9 mouse cellular contexts compared by ENCODE assay signal in the genomic region with DNA sequence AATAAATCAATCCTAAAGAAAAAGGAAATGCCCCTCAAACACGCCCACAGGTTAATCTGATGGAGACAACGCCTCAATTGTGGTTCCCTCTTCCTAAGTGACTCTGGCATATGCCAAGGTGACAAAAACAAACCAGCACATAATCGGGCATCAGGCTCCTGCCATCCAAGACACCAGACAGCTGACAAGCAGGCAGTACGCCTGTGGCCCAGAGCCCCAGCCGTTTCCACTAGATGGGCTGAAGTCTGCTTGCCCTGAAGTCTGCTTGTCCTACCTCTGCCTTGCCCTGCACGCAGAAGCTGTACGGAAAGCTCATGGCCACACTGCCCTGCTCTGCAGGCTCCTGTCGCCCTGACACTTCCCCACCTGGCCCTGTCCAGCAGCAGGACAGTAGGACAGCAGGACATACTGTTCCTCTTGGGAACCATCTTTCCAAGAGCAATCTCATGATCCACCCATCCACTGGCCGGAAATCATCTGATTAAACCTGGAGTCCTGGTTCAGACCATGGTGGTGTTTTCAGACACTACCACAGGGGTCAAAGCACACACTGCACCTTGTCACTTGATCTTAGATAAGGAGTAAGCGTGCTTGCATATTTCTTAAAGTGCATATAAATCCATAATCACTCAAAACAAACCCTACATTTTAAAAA. TPM values are rescaled to one million over a fixed set of nuclear protein-coding genes. Genes with fewer than 3 reads are reported as not detected.
DNase-seq lines count a peak whose midpoint lies in the region; ATAC-seq and TF ChIP-seq lines count a peak whose summit lies in the region.
"Had no signal": no experiment of that assay in that cellular context is flagged by ENCODE, and none has a peak within 500 bp of the region (broad histone marks: within the 10 kb centered on the region; RNA-seq: fewer than 3 reads in every experiment).

No protein-coding gene starts in this region.

- no peak overlapping the region for H3K4me2 ChIP-seq in intestine, embryonic 14.5 days (ENCODE audit: low read length)
- no peak overlapping the region for H3K4me2 ChIP-seq in intestine, postnatal 0 days (replicated peaks; ENCODE audit: low read depth)
- H3K4me2 ChIP-seq in embryonic facial prominence, embryonic 14.5 days (ENCODE audit: low read depth, low read length) = no peak overlapping the region
- no peak overlapping the region for H3K4me2 ChIP-seq in liver, postnatal 0 days (ENCODE audit: low read depth, low read length)

- H3K27ac ChIP-seq in intestine, embryonic 14.5 days (ENCODE audit: low read depth) = 0 out of 2 replicates have a peak overlapping the region, but pooled peaks have one; percentile 20
- H3K27ac ChIP-seq in intestine, postnatal 0 days (ENCODE audit: low read depth, low read length) = no peak overlapping the region
- peak overlapping the region; percentile 54; the same call in 1 of the 2 replicates for H3K27ac ChIP-seq in embryonic facial prominence, embryonic 14.5 days (replicated peaks; ENCODE audit: low read depth, low read length)
- peak overlapping the region; percentile 62 for H3K27ac ChIP-seq in liver, postnatal 0 days (ENCODE audit: low read depth)

- peaks cover 20% of the 10 kb centered on the region for H3K36me3 ChIP-seq in intestine, embryonic 14.5 days (ENCODE audit: control insufficient read depth, insufficient read depth, low read length)
- no peaks in the 10 kb centered on the region; the same call in 1 of the 2 replicates for H3K36me3 ChIP-seq in intestine, postnatal 0 days (ENCODE audit: control insufficient read depth, insufficient read depth)
- H3K36me3 ChIP-seq in G1E (replicated peaks) = peaks cover 56% of the 10 kb centered on the region
- H3K36me3 ChIP-seq in embryonic facial prominence, embryonic 14.5 days (ENCODE audit: control insufficient read depth, insufficient read depth, low read length) = peaks cover 30% of the 10 kb centered on the region
- H3K36me3 ChIP-seq in liver, postnatal 0 days (replicated peaks; ENCODE audit: insufficient read depth, low read length) = peaks cover 9% of the 10 kb centered on the region; the same call in 1 of the 2 replicates

- no peaks in the 10 kb centered on the region for H3K27me3 ChIP-seq in intestine, embryonic 14.5 days (replicated peaks; ENCODE audit: control insufficient read depth, insufficient read depth, low read length)
- no peaks in the 10 kb centered on the region for H3K27me3 ChIP-seq in intestine, postnatal 0 days (replicated peaks; ENCODE audit: control insufficient read depth, insufficient read depth, low read length)
- no peaks in the 10 kb centered on the region for H3K27me3 ChIP-seq in G1E (ENCODE audit: insufficient read depth, low read length)
- H3K27me3 ChIP-seq in embryonic facial prominence, embryonic 14.5 days (replicated peaks; ENCODE audit: control insufficient read depth, insufficient read depth, low read length) = no peaks in the 10 kb centered on the region
- no peaks in the 10 kb centered on the region for H3K27me3 ChIP-seq in liver, postnatal 0 days (ENCODE audit: insufficient read depth, low read length)

- TF ChIP-seq EP300 in liver, postnatal 0 days (IDR thresholded peaks at IDR 0.05; ENCODE audit: low read depth) = no peak

- 66% methylated on average over 10 of the region's 10 CpGs for WGBS in intestine, embryonic 14.5 days
- WGBS in intestine, postnatal 0 days = 60% methylated on average over 10 of the region's 10 CpGs
- WGBS in embryonic facial prominence, embryonic 14.5 days = 76% methylated on average over 10 of the region's 10 CpGs
- WGBS in liver, postnatal 0 days (ENCODE audit: insufficient replicate concordance) = 38% methylated on average over 10 of the region's 10 CpGs

- no peak for ATAC-seq in intestine, embryonic 14.5 days (replicated peaks; ENCODE audit: low FRiP score, low TSS enrichment, low read depth)
- ATAC-seq in intestine, postnatal 0 days = no peak
- no peak for ATAC-seq in G1E (ENCODE audit: extremely low read depth, insufficient number of reproducible peaks, low FRiP score, poor library complexity, severe bottlenecking)
- no peak for ATAC-seq in embryonic facial prominence, embryonic 14.5 days (ENCODE audit: low read depth)
- ATAC-seq in liver, postnatal 0 days = peak; percentile 11; the same call in 1 of the 2 replicates
- ATAC-seq in inflammation-experienced regulatory T-cells, adult 6 months = no peak

- H3K9me3 ChIP-seq in intestine, embryonic 14.5 days (ENCODE audit: control insufficient read depth, low read length) = 0 out of 2 replicates have a peak, but pooled peaks cover 3% of the 10 kb centered on the region
- H3K9me3 ChIP-seq in intestine, postnatal 0 days (ENCODE audit: control insufficient read depth) = no peaks in the 10 kb centered on the region
- peaks cover 5% of the 10 kb centered on the region; the same call in 1 of the 2 replicates for H3K9me3 ChIP-seq in G1E (replicated peaks)
- no peaks in the 10 kb centered on the region for H3K9me3 ChIP-seq in embryonic facial prominence, embryonic 14.5 days (ENCODE audit: control insufficient read depth, low read length)
- no peaks in the 10 kb centered on the region for H3K9me3 ChIP-seq in liver, postnatal 0 days (ENCODE audit: low read length)

- no peak overlapping the region for H3K9ac ChIP-seq in intestine, embryonic 14.5 days (ENCODE audit: low read length)
- H3K9ac ChIP-seq in intestine, postnatal 0 days (ENCODE audit: low read depth, low read length) = no peak overlapping the region
- H3K9ac ChIP-seq in embryonic facial prominence, embryonic 14.5 days (ENCODE audit: low read depth, low read length) = no peak overlapping the region
- H3K9ac ChIP-seq in liver, postnatal 0 days (replicated peaks) = no peak overlapping the region

- H3K4me3 ChIP-seq in intestine, embryonic 14.5 days (ENCODE audit: low read depth, low read length) = no peak overlapping the region
- no peak overlapping the region for H3K4me3 ChIP-seq in intestine, postnatal 0 days (ENCODE audit: low read depth, low read length)
- peak overlapping the region; percentile 24; the same call in 1 of the 2 replicates for H3K4me3 ChIP-seq in G1E (ENCODE audit: low read depth, low read length)
- no peak overlapping the region for H3K4me3 ChIP-seq in embryonic facial prominence, embryonic 14.5 days (ENCODE audit: low read depth, low read length)
- no peak overlapping the region for H3K4me3 ChIP-seq in liver, postnatal 0 days (ENCODE audit: low read depth, low read length)

- no peak for DNase-seq in intestine, embryonic 14.5 days (ENCODE audit: low spot score)
- no peak for DNase-seq in G1E (ENCODE audit: low spot score)
- DNase-seq in embryonic facial prominence, embryonic 14.5 days (ENCODE audit: low spot score) = no peak
- DNase-seq in liver, postnatal 0 days = no peak
- DNase-seq in urinary bladder, adult 18-20 months (ENCODE audit: low spot score in 2 of 2) = no peak
- no peak for DNase-seq in gastrocnemius, postnatal 4 days (ENCODE audit: low spot score in 2 of 2)
- DNase-seq: cerebellum, adult 11-12 months had no signal

- peaks cover 34% of the 10 kb centered on the region for H3K4me1 ChIP-seq in intestine, embryonic 14.5 days (replicated peaks; ENCODE audit: control insufficient read depth, insufficient read depth, low read length)
- H3K4me1 ChIP-seq in intestine, postnatal 0 days (replicated peaks; ENCODE audit: control insufficient read depth, insufficient read depth, low read length) = 0 out of 2 replicates have a peak, but pooled peaks cover 5% of the 10 kb centered on the region
- H3K4me1 ChIP-seq in G1E (ENCODE audit: insufficient read depth, low read depth, low read length) = peaks cover 85% of the 10 kb centered on the region
- H3K4me1 ChIP-seq in embryonic facial prominence, embryonic 14.5 days (ENCODE audit: control insufficient read depth, insufficient read depth, low read length) = peaks cover 9% of the 10 kb centered on the region; the same call in 1 of the 2 replicates
- peaks cover 36% of the 10 kb centered on the region for H3K4me1 ChIP-seq in liver, postnatal 0 days (ENCODE audit: insufficient read depth)

- no peak for TF ChIP-seq CTCF in intestine, postnatal 0 days (IDR thresholded peaks at IDR 0.05; ENCODE audit: low read depth)
- TF ChIP-seq CTCF in G1E (IDR thresholded peaks at IDR 0.05; ENCODE audit: low read depth, low read length) = no peak
- TF ChIP-seq CTCF in liver, postnatal 0 days (IDR thresholded peaks at IDR 0.05; ENCODE audit: low read depth) = no peak

RNA-seq across cellular contexts. Expression of a gene that starts 17.9 kb away (rescaled TPM):
- polyA plus RNA-seq in intestine, embryonic 14.5 days (2014; fragmentation: Nextera tagmentation; extraction: Ambion mirVana) = 13.2 and 14.0 TPM in 2 replicates
- 6.7 and 7.6 TPM in 2 replicates for polyA plus RNA-seq in intestine, postnatal 0 days (2015; fragmentation: Nextera tagmentation; extraction: Ambion mirVana)
- total RNA-seq in G1E (2014; fragmentation: Nextera tagmentation) (42.4 and 51.4 TPM in 2 replicates), G1E (2017) (7.2 and 10.5 TPM in 2 replicates)
- 46.2 and 70.6 TPM in 2 replicates for polyA plus RNA-seq in G1E (2012)
- 14.1 and 16.3 TPM in 2 replicates for polyA plus RNA-seq in embryonic facial prominence, embryonic 14.5 days (2014; fragmentation: Nextera tagmentation; extraction: Ambion mirVana)
- polyA plus RNA-seq in liver, postnatal 0 days (2015; fragmentation: Nextera tagmentation; extraction: Ambion mirVana) = 7.8 and 8.1 TPM in 2 replicates
- 10 to 100 TPM; 33.3 to 36.7 TPM for total RNA-seq in gastrocnemius, postnatal 4 days (2021)
- 1 to 10 TPM in 2 of 3 experiments, under 1 TPM in 1; 0.80 to 2.0 (median 1.9) TPM for polyA plus RNA-seq in inflammation-experienced regulatory T-cells, adult 6 months (2017; shearing (Covaris generic))
